Mouse (Mus musculus): ENCODE results near the gene Lclat1. TPM values are rescaled to one million over a fixed set of nuclear protein-coding genes. Genes with fewer than 3 reads are reported as not detected.

Lclat1 gene
- polyA plus RNA-seq, 1 experiment from 2014 or later: 5.6 TPM

- Histone ChIP-seq H3K4me2 (no peak overlapping the region), H3K27ac (no peak overlapping the region), H3K4me3 (no peak overlapping the region), H3K9me3 (replicated peaks) (no peaks in the 10 kb centered on the region), H3K36me3 (ENCODE audit: poor library complexity, severe bottlenecking) (no peaks in the 10 kb centered on the region), H3K9ac (no peak overlapping the region), H3K27me3 (no peaks in the 10 kb centered on the region), H3K4me1 (no peaks in the 10 kb centered on the region)
- no peak for ATAC-seq
- 96% methylated on average over 3 of the region's 3 CpGs for WGBS
Measured at GRCm38 (mm10) chr17:73217274-73217673, 109.5 kb downstream of the Lclat1 start.

- 60% methylated on average over 7 of the region's 7 CpGs for WGBS
- Histone ChIP-seq H3K9ac (no peak overlapping the region), H3K36me3 (ENCODE audit: poor library complexity, severe bottlenecking) (no peaks in the 10 kb centered on the region), H3K27ac (no peak overlapping the region), H3K9me3 (replicated peaks) (no peaks in the 10 kb centered on the region), H3K4me1 (peaks cover 16% of the 10 kb centered on the region), H3K4me3 (no peak overlapping the region), H3K4me2 (no peak overlapping the region), H3K27me3 (no peaks in the 10 kb centered on the region)
- ATAC-seq: no peak
Measured at GRCm38 (mm10) chr17:73220746-73221145, 113.0 kb downstream of the Lclat1 start.

- H3K27me3 ChIP-seq: no peaks in the 10 kb centered on the region
- H3K4me1 ChIP-seq: peaks cover 24% of the 10 kb centered on the region
- H3K9me3 ChIP-seq (replicated peaks): no peaks in the 10 kb centered on the region
- no peak overlapping the region for H3K4me3 ChIP-seq
- no peak overlapping the region for H3K9ac ChIP-seq
- H3K36me3 ChIP-seq (ENCODE audit: poor library complexity, severe bottlenecking): no peaks in the 10 kb centered on the region
- WGBS: 75% methylated on average over 7 of the region's 7 CpGs
- H3K4me2 ChIP-seq: no peak overlapping the region
- no peak overlapping the region for H3K27ac ChIP-seq
- no peak for ATAC-seq
Measured at GRCm38 (mm10) chr17:73222077-73222476, 114.3 kb downstream of the Lclat1 start.

- H3K9me3 ChIP-seq (replicated peaks): no peaks in the 10 kb centered on the region
- peaks cover 24% of the 10 kb centered on the region for H3K4me1 ChIP-seq
- H3K27me3 ChIP-seq: no peaks in the 10 kb centered on the region
- peak; percentile 80 for ATAC-seq
- no peak overlapping the region for H3K9ac ChIP-seq
- H3K27ac ChIP-seq: peak overlapping the region; percentile 70
- H3K4me3 ChIP-seq: no peak overlapping the region
- H3K36me3 ChIP-seq (ENCODE audit: poor library complexity, severe bottlenecking): no peaks in the 10 kb centered on the region
- no peak overlapping the region for H3K4me2 ChIP-seq
Measured at GRCm38 (mm10) chr17:73225442-73225841, 117.7 kb downstream of the Lclat1 start.

GRCm38 (mm10) chr17:73225996-73226395 is 118.2 kb downstream of the Lclat1 start:
- peak; percentile 34; the same call in 1 of the 2 replicates for ATAC-seq
- Histone ChIP-seq H3K27ac (peak overlapping the region; percentile 80), H3K9ac (no peak overlapping the region), H3K27me3 (no peaks in the 10 kb centered on the region), H3K36me3 (ENCODE audit: poor library complexity, severe bottlenecking) (no peaks in the 10 kb centered on the region), H3K9me3 (replicated peaks) (no peaks in the 10 kb centered on the region), H3K4me2 (no peak overlapping the region), H3K4me3 (no peak overlapping the region), H3K4me1 (peaks cover 24% of the 10 kb centered on the region)
- WGBS: 31% methylated on average over 5 of the region's 5 CpGs

- Histone ChIP-seq H3K36me3 (ENCODE audit: poor library complexity, severe bottlenecking) (no peaks in the 10 kb centered on the region), H3K27me3 (no peaks in the 10 kb centered on the region), H3K9ac (no peak overlapping the region), H3K27ac (no peak overlapping the region), H3K4me3 (no peak overlapping the region), H3K9me3 (replicated peaks) (no peaks in the 10 kb centered on the region), H3K4me2 (no peak overlapping the region), H3K4me1 (peaks cover 24% of the 10 kb centered on the region)
- no peak for ATAC-seq
- 93% methylated on average over 2 of the region's 2 CpGs for WGBS
Measured at GRCm38 (mm10) chr17:73226595-73226994, 118.8 kb downstream of the Lclat1 start.

- WGBS: 98% methylated on average over 3 of the region's 3 CpGs
- H3K27ac ChIP-seq: no peak overlapping the region
Measured at GRCm38 (mm10) chr17:73227361-73227760, 119.6 kb downstream of the Lclat1 start.

GRCm38 (mm10) chr17:73229445-73230155 is 121.8 kb downstream of the Lclat1 start:
- H3K27ac ChIP-seq: no peak overlapping the region
- no peak for ATAC-seq
- no peaks in the 10 kb centered on the region for H3K9me3 ChIP-seq (replicated peaks)
- H3K9ac ChIP-seq: no peak overlapping the region
- peaks cover 20% of the 10 kb centered on the region for H3K4me1 ChIP-seq
- no peak overlapping the region for H3K4me3 ChIP-seq
- H3K4me2 ChIP-seq: no peak overlapping the region
- 93% methylated on average over 11 of the region's 11 CpGs for WGBS
- H3K36me3 ChIP-seq (ENCODE audit: poor library complexity, severe bottlenecking): no peaks in the 10 kb centered on the region
- no peaks in the 10 kb centered on the region for H3K27me3 ChIP-seq

More at GRCm38 (mm10) chr17:73227361-73227760, 119.6 kb downstream of the Lclat1 start:
- Histone ChIP-seq H3K4me2 (no peak overlapping the region), H3K9me3 (replicated peaks) (no peaks in the 10 kb centered on the region), H3K27me3 (no peaks in the 10 kb centered on the region), H3K4me3 (no peak overlapping the region), H3K9ac (no peak overlapping the region), H3K4me1 (peaks cover 24% of the 10 kb centered on the region), H3K36me3 (ENCODE audit: poor library complexity, severe bottlenecking) (no peaks in the 10 kb centered on the region)
- no peak for ATAC-seq

- Histone ChIP-seq H3K27me3 (no peaks in the 10 kb centered on the region), H3K9ac (no peak overlapping the region), H3K36me3 (ENCODE audit: poor library complexity, severe bottlenecking) (no peaks in the 10 kb centered on the region), H3K4me1 (peaks cover 11% of the 10 kb centered on the region), H3K4me3 (no peak overlapping the region), H3K9me3 (replicated peaks) (no peaks in the 10 kb centered on the region), H3K4me2 (no peak overlapping the region), H3K27ac (no peak overlapping the region)
- ATAC-seq: 0 out of 2 replicates have a peak, but pooled peaks have one; percentile 42
- WGBS: 64% methylated on average over 12 of the region's 12 CpGs
Measured at GRCm38 (mm10) chr17:73230340-73230989, 122.7 kb downstream of the Lclat1 start.

- H3K4me1 ChIP-seq: peaks cover 3% of the 10 kb centered on the region; the same call in 1 of the 2 replicates
- no peak overlapping the region for H3K4me3 ChIP-seq
- ATAC-seq: no peak
- H3K9me3 ChIP-seq (replicated peaks): no peaks in the 10 kb centered on the region
- no peak overlapping the region for H3K27ac ChIP-seq
- WGBS: 93% methylated on average over 1 of the region's 1 CpGs
- no peak overlapping the region for H3K9ac ChIP-seq
- H3K27me3 ChIP-seq: no peaks in the 10 kb centered on the region
- H3K4me2 ChIP-seq: no peak overlapping the region
- H3K36me3 ChIP-seq (ENCODE audit: poor library complexity, severe bottlenecking): no peaks in the 10 kb centered on the region
Measured at GRCm38 (mm10) chr17:73231337-73231736, 123.6 kb downstream of the Lclat1 start.

- Histone ChIP-seq H3K9ac (no peak overlapping the region), H3K4me3 (no peak overlapping the region), H3K36me3 (ENCODE audit: poor library complexity, severe bottlenecking) (no peaks in the 10 kb centered on the region), H3K27ac (no peak overlapping the region), H3K27me3 (no peaks in the 10 kb centered on the region), H3K9me3 (replicated peaks) (no peaks in the 10 kb centered on the region), H3K4me1 (no peaks in the 10 kb centered on the region), H3K4me2 (no peak overlapping the region)
- WGBS: 95% methylated on average over 2 of the region's 2 CpGs
- no peak for ATAC-seq
Measured at GRCm38 (mm10) chr17:73232593-73232992, 124.8 kb downstream of the Lclat1 start.

GRCm38 (mm10) chr17:73233975-73234374 is 126.2 kb downstream of the Lclat1 start:
- no peaks in the 10 kb centered on the region for H3K36me3 ChIP-seq (ENCODE audit: poor library complexity, severe bottlenecking)
- no peaks in the 10 kb centered on the region for H3K9me3 ChIP-seq (replicated peaks)
- H3K4me3 ChIP-seq: no peak overlapping the region
- WGBS: 95% methylated on average over 1 of the region's 1 CpGs
- no peak for ATAC-seq
- H3K27me3 ChIP-seq: no peaks in the 10 kb centered on the region
- H3K27ac ChIP-seq: no peak overlapping the region
- H3K4me2 ChIP-seq: no peak overlapping the region
- H3K4me1 ChIP-seq: no peaks in the 10 kb centered on the region
- no peak overlapping the region for H3K9ac ChIP-seq

Data from forebrain, embryonic 13.5 days (tissue).